Mouse (Mus musculus): ENCODE measurements around the gene Slc36a4.

Slc36a4 gene

GRCm38 (mm10) chr9:15709599-15710381 is at the start of gene Slc36a4:
Gene Slc36a4 (plus strand): TSS chr9:15709738.
- peak; percentile 86 for DNase-seq

GRCm38 (mm10) chr9:15664606-15665005 is 44.9 kb upstream of the Slc36a4 start:
- no peak for DNase-seq

- no peak for DNase-seq
Observed at GRCm38 (mm10) chr9:15669452-15669851, 40.1 kb upstream of the Slc36a4 start.

GRCm38 (mm10) chr9:15670002-15670527 is 39.5 kb upstream of the Slc36a4 start:
- DNase-seq: peak; percentile 55

- no peak for DNase-seq
Observed at GRCm38 (mm10) chr9:15672251-15672650, 37.3 kb upstream of the Slc36a4 start.

GRCm38 (mm10) chr9:15681855-15682466 is 27.6 kb upstream of the Slc36a4 start:
- peak; percentile 84 for DNase-seq

GRCm38 (mm10) chr9:15685215-15685614 is 24.3 kb upstream of the Slc36a4 start:
- DNase-seq: peak; percentile 84

GRCm38 (mm10) chr9:15687358-15687757 is 22.2 kb upstream of the Slc36a4 start:
- no peak for DNase-seq

- DNase-seq: no peak
Observed at GRCm38 (mm10) chr9:15693847-15694246, 15.7 kb upstream of the Slc36a4 start.

- no peak for DNase-seq
Observed at GRCm38 (mm10) chr9:15694989-15695388, 14.5 kb upstream of the Slc36a4 start.

- DNase-seq: no peak
Observed at GRCm38 (mm10) chr9:15705706-15706105, 3.8 kb upstream of the Slc36a4 start.

- no peak for DNase-seq
Observed at GRCm38 (mm10) chr9:15708979-15709598, 449 bp upstream of the Slc36a4 start.

GRCm38 (mm10) chr9:15710821-15711565 is 1.5 kb downstream of the Slc36a4 start:
- no peak for DNase-seq

- DNase-seq: no peak
Observed at GRCm38 (mm10) chr9:15711676-15712075, 2.1 kb downstream of the Slc36a4 start.

GRCm38 (mm10) chr9:15714792-15715191 is 5.3 kb downstream of the Slc36a4 start:
- no peak for DNase-seq

- DNase-seq: no peak
Observed at GRCm38 (mm10) chr9:15715193-15715989, 5.9 kb downstream of the Slc36a4 start.

- no peak for DNase-seq
Observed at GRCm38 (mm10) chr9:15717363-15717762, 7.8 kb downstream of the Slc36a4 start.

- no peak for DNase-seq
Observed at GRCm38 (mm10) chr9:15718295-15718694, 8.8 kb downstream of the Slc36a4 start.

- DNase-seq: no peak
Observed at GRCm38 (mm10) chr9:15719594-15719993, 10.1 kb downstream of the Slc36a4 start.

- DNase-seq: no peak
Observed at GRCm38 (mm10) chr9:15720556-15720955, 11.0 kb downstream of the Slc36a4 start.

GRCm38 (mm10) chr9:15721226-15721833 is 11.8 kb downstream of the Slc36a4 start:
- no peak for DNase-seq

GRCm38 (mm10) chr9:15722506-15722905 is 13.0 kb downstream of the Slc36a4 start:
- DNase-seq: no peak
